ENCODE assay signal across 10 mouse cellular contexts in the genomic region with DNA sequence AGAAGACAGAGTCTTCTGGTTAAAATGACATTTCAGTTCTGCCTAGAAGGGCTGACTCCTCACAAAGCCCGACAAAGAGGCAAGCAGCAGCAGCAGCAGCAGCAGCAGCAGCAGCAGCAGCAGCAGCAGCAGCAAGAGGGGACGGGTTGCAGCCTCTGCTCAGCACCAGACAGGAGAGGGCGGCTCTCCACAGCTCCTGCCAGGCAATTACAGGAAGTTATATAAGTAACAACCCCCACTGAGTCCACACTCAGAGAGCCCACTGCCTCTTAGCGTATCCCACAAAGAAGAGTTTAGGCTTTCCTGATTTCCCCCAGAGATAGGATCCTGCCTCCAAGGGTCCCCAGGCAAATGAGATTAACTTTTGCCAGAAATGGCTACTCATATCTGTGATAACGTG.
A peak's percentile ranks its signal among the peaks of the same experiment; 100 is the strongest.
DNase-seq lines count a peak whose midpoint lies in the region; ATAC-seq and TF ChIP-seq lines count a peak whose summit lies in the region.
"Had no signal": no experiment of that assay in that cellular context is flagged by ENCODE, and none has a peak within 500 bp of the region (broad histone marks: within the 10 kb centered on the region; RNA-seq: fewer than 3 reads in every experiment).

No protein-coding gene starts in this region.

- TF ChIP-seq POLR2A in olfactory bulb, adult 2 months (IDR thresholded peaks at IDR 0.05; ENCODE audit: insufficient read depth, low read depth, low read length): no peak

- H3K9ac ChIP-seq in kidney, postnatal 0 days (ENCODE audit: low read depth, low read length): no peak overlapping the region
- H3K9ac ChIP-seq in intestine, postnatal 0 days (ENCODE audit: low read depth, low read length): no peak overlapping the region
- H3K9ac ChIP-seq: liver, embryonic 15.5 days had no signal

- H3K4me3 ChIP-seq in kidney, postnatal 0 days (replicated peaks; ENCODE audit: low read depth, low read length): no peak overlapping the region
- no peak overlapping the region for H3K4me3 ChIP-seq in intestine, postnatal 0 days (ENCODE audit: low read depth, low read length)
- H3K4me3 ChIP-seq in olfactory bulb, adult 2 months (ENCODE audit: insufficient read depth, low read depth, low read length): peak overlapping the region; percentile 9
- H3K4me3 ChIP-seq: liver, embryonic 15.5 days had no signal

- WGBS in kidney, postnatal 0 days: 25% methylated on average over 5 of the region's 5 CpGs
- WGBS in intestine, postnatal 0 days: 33% methylated on average over 5 of the region's 5 CpGs
- WGBS in olfactory bulb, adult 2 months: 38% methylated on average over 5 of the region's 5 CpGs

- H3K27me3 ChIP-seq in kidney, postnatal 0 days (ENCODE audit: insufficient read depth, low read length): no peaks in the 10 kb centered on the region
- H3K27me3 ChIP-seq in intestine, postnatal 0 days (replicated peaks; ENCODE audit: control insufficient read depth, insufficient read depth, low read length): no peaks in the 10 kb centered on the region
- H3K27me3 ChIP-seq: liver, embryonic 15.5 days had no signal

- DNase-seq in adrenal gland, postnatal 14 days: peak; percentile 21
- DNase-seq in adrenal gland, postnatal 25 days: no peak
- DNase-seq in kidney, postnatal 0 days (ENCODE audit: low spot score): peak; percentile 27
- DNase-seq in kidney, postnatal 10 days: no peak
- DNase-seq in adrenal gland, adult 18-20 months (ENCODE audit: low spot score in 2 of 2): no peak
- DNase-seq: heart, adult 18-20 months had no signal

- no peaks in the 10 kb centered on the region for H3K9me3 ChIP-seq in kidney, postnatal 0 days (replicated peaks; ENCODE audit: low read length)
- H3K9me3 ChIP-seq in intestine, postnatal 0 days (ENCODE audit: control insufficient read depth): no peaks in the 10 kb centered on the region
- H3K9me3 ChIP-seq: liver, embryonic 15.5 days had no signal

- H3K4me1 ChIP-seq in kidney, postnatal 0 days (replicated peaks; ENCODE audit: insufficient read depth, low read length): no peaks in the 10 kb centered on the region
- no peaks in the 10 kb centered on the region for H3K4me1 ChIP-seq in intestine, postnatal 0 days (replicated peaks; ENCODE audit: control insufficient read depth, insufficient read depth, low read length)
- H3K4me1 ChIP-seq in olfactory bulb, adult 2 months (ENCODE audit: control insufficient read depth, insufficient read depth, low read length): peaks cover 3% of the 10 kb centered on the region; the same call in 1 of the 2 replicates
- H3K4me1 ChIP-seq: liver, embryonic 15.5 days had no signal

- no peak overlapping the region for H3K27ac ChIP-seq in kidney, postnatal 0 days
- no peak overlapping the region; the same call in 1 of the 2 replicates for H3K27ac ChIP-seq in intestine, postnatal 0 days (ENCODE audit: low read depth, low read length)
- H3K27ac ChIP-seq in olfactory bulb, adult 2 months (ENCODE audit: insufficient read depth, low read depth, low read length): no peak overlapping the region
- H3K27ac ChIP-seq: liver, embryonic 15.5 days had no signal

- no peaks in the 10 kb centered on the region for H3K36me3 ChIP-seq in kidney, postnatal 0 days (ENCODE audit: insufficient read depth, low read length)
- H3K36me3 ChIP-seq in intestine, postnatal 0 days (ENCODE audit: control insufficient read depth, insufficient read depth): no peaks in the 10 kb centered on the region
- H3K36me3 ChIP-seq: liver, embryonic 15.5 days had no signal

- no peak for ATAC-seq in kidney, postnatal 0 days (replicated peaks; ENCODE audit: low FRiP score, low read depth)
- no peak for ATAC-seq in intestine, postnatal 0 days
- ATAC-seq in megakaryocyte-erythroid progenitor cell, adult 5-6 weeks (replicated peaks; ENCODE audit: low FRiP score, low TSS enrichment, poor library complexity, severe bottlenecking): no peak

- no peak for TF ChIP-seq CTCF in kidney, postnatal 0 days (IDR thresholded peaks at IDR 0.05; ENCODE audit: low read depth)
- peak; percentile 13; the same call in 1 of the 2 replicates for TF ChIP-seq CTCF in intestine, postnatal 0 days (IDR thresholded peaks at IDR 0.05; ENCODE audit: low read depth)
- TF ChIP-seq CTCF in olfactory bulb, adult 2 months (IDR thresholded peaks at IDR 0.05; ENCODE audit: insufficient read depth, low read depth, low read length): no peak

- H3K4me2 ChIP-seq in kidney, postnatal 0 days (ENCODE audit: low read length): peak overlapping the region; percentile 10; the same call in 1 of the 2 replicates
- H3K4me2 ChIP-seq in intestine, postnatal 0 days (replicated peaks; ENCODE audit: low read depth): no peak overlapping the region; the same call in 1 of the 2 replicates
- H3K4me2 ChIP-seq: liver, embryonic 15.5 days had no signal

Comparison
In these comparisons a context has a peak if more than half of its experiments do, and no peak if none do; other contexts are left out.
1. DNase-seq: peak in adrenal gland, postnatal 14 days (single experiment) and kidney, postnatal 0 days (single experiment); none in adrenal gland, postnatal 25 days (single experiment), kidney, postnatal 10 days (single experiment) and adrenal gland, adult 18-20 months (0 of 2).